Mouse (Mus musculus): ENCODE data around the gene Cnksr3.

DNA sequence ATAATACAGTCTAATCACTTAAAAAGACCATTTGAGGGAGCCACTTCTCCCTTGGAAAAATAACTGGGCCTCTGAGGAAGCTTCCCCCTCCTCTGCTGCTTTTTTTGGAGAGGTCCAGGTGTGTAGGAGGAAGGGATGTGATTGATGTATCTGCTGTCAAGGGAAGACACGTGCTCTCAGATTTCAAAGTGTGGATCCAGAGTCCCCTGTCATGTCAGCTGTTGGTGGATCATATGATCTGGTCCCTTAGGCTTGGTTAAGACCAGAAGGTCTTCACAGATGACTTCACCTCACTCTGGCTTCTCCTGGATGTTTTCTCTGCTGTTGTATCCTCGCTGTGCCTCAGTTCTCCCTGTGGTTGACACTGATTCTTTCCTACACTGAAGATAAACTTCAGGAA, 38.4 kb upstream of the Cnksr3 start:
- TF ChIP-seq USF1 (IDR thresholded peaks at IDR 0.05; ENCODE audit: low read depth) = no peak
- no peak for TF ChIP-seq POLR2A (IDR thresholded peaks at IDR 0.05; ENCODE audit: insufficient read length, low read depth)
- no peak for TF ChIP-seq TCF3 (IDR thresholded peaks at IDR 0.05; ENCODE audit: insufficient read length, low read depth)
- no peak for TF ChIP-seq MAX (IDR thresholded peaks at IDR 0.05; ENCODE audit: low read depth)
- TF ChIP-seq CEBPB (IDR thresholded peaks at IDR 0.05; ENCODE audit: insufficient read depth, poor library complexity, severe bottlenecking) = no peak

Measured in myocyte (in vitro differentiated cells).